Mouse (Mus musculus) CD8-positive naive resting alpha-beta T cell, adult 57 days (primary cell): ENCODE measurements around the gene 6030445D17Rik. TPM values are rescaled to one million over a fixed set of nuclear protein-coding genes. Genes with fewer than 3 reads are reported as not detected.

Experiments used
- total RNA-seq: library from RNA; stranded (reverse); gene quantifications from one replicate; pipeline ENCODE4 v1.2.4, GENCODE M21; 2023

6030445D17Rik gene
- total RNA-seq = not detected

DNA sequence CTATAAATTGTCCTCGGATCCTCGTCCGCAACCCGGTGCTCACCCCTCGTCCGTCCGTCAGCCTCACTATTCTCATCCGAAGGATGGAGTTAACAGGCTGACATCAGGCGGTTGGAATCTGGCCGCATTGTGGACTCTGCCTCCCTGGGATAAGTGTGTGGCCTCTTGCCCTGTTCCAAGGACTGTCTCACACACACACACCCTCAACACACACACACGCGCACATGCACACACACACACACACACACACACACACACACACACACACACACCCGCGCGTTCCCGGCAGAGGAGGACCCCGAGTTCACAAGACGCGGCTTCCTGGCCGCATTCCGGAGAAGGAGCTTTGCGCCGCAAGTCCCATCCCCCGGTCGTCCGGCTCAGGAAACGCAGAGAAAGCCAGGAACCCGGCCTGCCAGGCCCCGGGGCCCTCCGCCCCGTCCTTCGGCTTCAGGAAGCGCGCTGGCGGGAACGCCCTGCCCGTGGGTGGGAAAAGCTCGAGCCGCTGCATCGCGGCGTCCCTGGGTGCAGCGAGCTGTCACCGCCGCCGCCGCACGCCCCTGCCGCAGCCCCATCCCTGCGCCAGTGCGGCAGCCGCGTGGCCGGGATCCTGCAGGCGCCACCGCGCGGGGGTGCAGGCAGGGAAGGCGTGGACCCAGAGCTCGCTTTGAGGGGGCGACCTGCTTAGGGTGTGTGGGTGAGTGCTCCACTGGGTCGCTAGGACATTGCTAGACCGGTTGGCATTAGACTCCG, at the start of gene 6030445D17Rik:
Gene 6030445D17Rik (plus strand): TSS at position 165 of the 753 bp plus-strand sequence.

GRCm38 (mm10) chr4:136423224-136423623, 38.8 kb upstream of the 6030445D17Rik start, which contains the start of gene Htr1d:
Gene Htr1d, plus strand, starts transcription at chr4:136423524.

GRCm38 (mm10) chr4:136469371-136469903, 7.4 kb downstream of the 6030445D17Rik start, which contains the start of gene Luzp1:
Gene Luzp1, plus strand, starts transcription at chr4:136469761.

Other genes with a start within 250 kb of the 6030445D17Rik start
- gene Tcea3, start 214.5 kb upstream of the 6030445D17Rik start, total RNA-seq = 0.98 TPM
- gene Zfp46, start 177.6 kb upstream of the 6030445D17Rik start, total RNA-seq = 10.0 TPM
- gene Hnrnpr, start 151.3 kb upstream of the 6030445D17Rik start, total RNA-seq = 119 TPM
- not detected for gene Htr1d, start 38.7 kb upstream of the 6030445D17Rik start, total RNA-seq
- 3.4 TPM for gene Luzp1, start 7.5 kb downstream of the 6030445D17Rik start, total RNA-seq
- 63.5 TPM for gene Kdm1a, start 140.5 kb downstream of the 6030445D17Rik start, total RNA-seq
- gene Tex46, start 148.2 kb downstream of the 6030445D17Rik start, total RNA-seq = not detected
- not detected for gene Lactbl1, start 160.4 kb downstream of the 6030445D17Rik start, total RNA-seq